Mouse (Mus musculus): ENCODE results near the gene Trim65. TPM values are rescaled to one million over a fixed set of nuclear protein-coding genes. Genes with fewer than 3 reads are reported as not detected.

Trim65 gene
- 1.2 and 1.5 TPM in 2 replicates for polyA plus RNA-seq (2015; fragmentation: Nextera tagmentation; extraction: Ambion mirVana)

- peak within 1 kb of the TSS; percentile 77 for H3K9ac ChIP-seq (ENCODE audit: low read depth, low read length)
- peak within 1 kb of the TSS; percentile 68 for H3K4me3 ChIP-seq (ENCODE audit: low read depth, low read length)
- H3K4me1 ChIP-seq (ENCODE audit: control insufficient read depth, low read depth, low read length), result peaks cover 37% of the 10 kb centered on the region
- ATAC-seq (ENCODE audit: low read depth), result peak; percentile 84
- H3K36me3 ChIP-seq (ENCODE audit: control insufficient read depth, insufficient read depth), result no peaks in the 10 kb centered on the region; the same call in 1 of the 2 replicates
- WGBS (ENCODE audit: insufficient replicate concordance), result under 1% methylated on average over 69 of the region's 69 CpGs
- no peaks in the 10 kb centered on the region for H3K27me3 ChIP-seq (ENCODE audit: control insufficient read depth, insufficient read depth, low read depth, low read length)
- peak within 1 kb of the TSS; percentile 76 for H3K27ac ChIP-seq (ENCODE audit: low read length)
- no peaks in the 10 kb centered on the region for H3K9me3 ChIP-seq (replicated peaks; ENCODE audit: control insufficient read depth, low read length)
- H3K4me2 ChIP-seq (ENCODE audit: low read depth, low read length), result peak within 1 kb of the TSS; percentile 84
Observed at GRCm38 (mm10) chr11:116130488-116131205, at the start of gene Trim65. TSS of gene Trim65 (minus strand) at chr11:116131128.

GRCm38 (mm10) chr11:116178411-116179121 lies 47.6 kb upstream of the Trim65 start:
- Histone ChIP-seq H3K9me3 (replicated peaks; ENCODE audit: control insufficient read depth, low read length) (no peaks in the 10 kb centered on the region), H3K9ac (ENCODE audit: low read depth, low read length) (no peak overlapping the region), H3K27ac (ENCODE audit: low read length) (no peak overlapping the region), H3K36me3 (ENCODE audit: control insufficient read depth, insufficient read depth) (peaks cover 20% of the 10 kb centered on the region), H3K4me3 (ENCODE audit: low read depth, low read length) (no peak overlapping the region), H3K4me1 (ENCODE audit: control insufficient read depth, low read depth, low read length) (no peaks in the 10 kb centered on the region), H3K27me3 (ENCODE audit: control insufficient read depth, insufficient read depth, low read depth, low read length) (no peaks in the 10 kb centered on the region), H3K4me2 (ENCODE audit: low read depth, low read length) (no peak overlapping the region)
- no peak for ATAC-seq (ENCODE audit: low read depth)
- 88% methylated on average over 20 of the region's 20 CpGs for WGBS (ENCODE audit: insufficient replicate concordance)

GRCm38 (mm10) chr11:116176010-116176409 lies 45.1 kb upstream of the Trim65 start:
- H3K4me2 ChIP-seq (ENCODE audit: low read depth, low read length), result no peak overlapping the region
- no peak for ATAC-seq (ENCODE audit: low read depth)
- H3K27me3 ChIP-seq (ENCODE audit: control insufficient read depth, insufficient read depth, low read depth, low read length), result no peaks in the 10 kb centered on the region
- no peak overlapping the region for H3K4me3 ChIP-seq (ENCODE audit: low read depth, low read length)
- no peak overlapping the region for H3K27ac ChIP-seq (ENCODE audit: low read length)
- 77% methylated on average over 7 of the region's 7 CpGs for WGBS (ENCODE audit: insufficient replicate concordance)
- H3K36me3 ChIP-seq (ENCODE audit: control insufficient read depth, insufficient read depth), result peaks cover 30% of the 10 kb centered on the region
- no peaks in the 10 kb centered on the region for H3K9me3 ChIP-seq (replicated peaks; ENCODE audit: control insufficient read depth, low read length)
- H3K9ac ChIP-seq (ENCODE audit: low read depth, low read length), result no peak overlapping the region
- H3K4me1 ChIP-seq (ENCODE audit: control insufficient read depth, low read depth, low read length), result no peaks in the 10 kb centered on the region

- no peaks in the 10 kb centered on the region for H3K9me3 ChIP-seq (replicated peaks; ENCODE audit: control insufficient read depth, low read length)
- 82% methylated on average over 22 of the region's 22 CpGs for WGBS (ENCODE audit: insufficient replicate concordance)
Observed at GRCm38 (mm10) chr11:116174775-116175448, 44.0 kb upstream of the Trim65 start.

GRCm38 (mm10) chr11:116171959-116172358 lies 41.0 kb upstream of the Trim65 start:
- 76% methylated on average over 2 of the region's 2 CpGs for WGBS (ENCODE audit: insufficient replicate concordance)

More at GRCm38 (mm10) chr11:116174775-116175448, 44.0 kb upstream of the Trim65 start:
- no peaks in the 10 kb centered on the region for H3K27me3 ChIP-seq (ENCODE audit: control insufficient read depth, insufficient read depth, low read depth, low read length)
- no peaks in the 10 kb centered on the region; the same call in none of the 2 replicates for H3K4me1 ChIP-seq (ENCODE audit: control insufficient read depth, low read depth, low read length)
- no peak overlapping the region for H3K4me3 ChIP-seq (ENCODE audit: low read depth, low read length)
- no peak for ATAC-seq (ENCODE audit: low read depth)
- no peak overlapping the region for H3K4me2 ChIP-seq (ENCODE audit: low read depth, low read length)
- peaks cover 27% of the 10 kb centered on the region for H3K36me3 ChIP-seq (ENCODE audit: control insufficient read depth, insufficient read depth)
- no peak overlapping the region for H3K9ac ChIP-seq (ENCODE audit: low read depth, low read length)
- no peak overlapping the region for H3K27ac ChIP-seq (ENCODE audit: low read length)

GRCm38 (mm10) chr11:116170003-116170800 lies 39.3 kb upstream of the Trim65 start:
- Histone ChIP-seq H3K27ac (ENCODE audit: low read length) (no peak overlapping the region), H3K9me3 (replicated peaks; ENCODE audit: control insufficient read depth, low read length) (no peaks in the 10 kb centered on the region), H3K4me2 (ENCODE audit: low read depth, low read length) (no peak overlapping the region), H3K36me3 (ENCODE audit: control insufficient read depth, insufficient read depth) (peaks cover 19% of the 10 kb centered on the region), H3K27me3 (ENCODE audit: control insufficient read depth, insufficient read depth, low read depth, low read length) (no peaks in the 10 kb centered on the region), H3K9ac (ENCODE audit: low read depth, low read length) (no peak overlapping the region), H3K4me1 (ENCODE audit: control insufficient read depth, low read depth, low read length) (peaks cover 17% of the 10 kb centered on the region), H3K4me3 (ENCODE audit: low read depth, low read length) (no peak overlapping the region)
- whole genome bisulfite sequencing (ENCODE audit: insufficient replicate concordance), result 64% methylated on average over 5 of the region's 5 CpGs
- ATAC-seq (ENCODE audit: low read depth), result no peak

More at GRCm38 (mm10) chr11:116171959-116172358, 41.0 kb upstream of the Trim65 start:
- H3K4me1 ChIP-seq (ENCODE audit: control insufficient read depth, low read depth, low read length), result peaks cover 10% of the 10 kb centered on the region
- no peak overlapping the region for H3K4me3 ChIP-seq (ENCODE audit: low read depth, low read length)
- no peak overlapping the region for H3K4me2 ChIP-seq (ENCODE audit: low read depth, low read length)
- no peak overlapping the region for H3K27ac ChIP-seq (ENCODE audit: low read length)
- H3K36me3 ChIP-seq (ENCODE audit: control insufficient read depth, insufficient read depth), result peaks cover 19% of the 10 kb centered on the region
- no peak overlapping the region for H3K9ac ChIP-seq (ENCODE audit: low read depth, low read length)
- H3K27me3 ChIP-seq (ENCODE audit: control insufficient read depth, insufficient read depth, low read depth, low read length), result no peaks in the 10 kb centered on the region
- no peaks in the 10 kb centered on the region for H3K9me3 ChIP-seq (replicated peaks; ENCODE audit: control insufficient read depth, low read length)
- no peak for ATAC-seq (ENCODE audit: low read depth)

GRCm38 (mm10) chr11:116169214-116169613 lies 38.3 kb upstream of the Trim65 start:
- WGBS (ENCODE audit: insufficient replicate concordance), result 64% methylated on average over 3 of the region's 3 CpGs
- Histone ChIP-seq H3K9me3 (replicated peaks; ENCODE audit: control insufficient read depth, low read length) (no peaks in the 10 kb centered on the region), H3K4me2 (ENCODE audit: low read depth, low read length) (no peak overlapping the region), H3K36me3 (ENCODE audit: control insufficient read depth, insufficient read depth) (peaks cover 13% of the 10 kb centered on the region), H3K4me1 (ENCODE audit: control insufficient read depth, low read depth, low read length) (peaks cover 17% of the 10 kb centered on the region), H3K27me3 (ENCODE audit: control insufficient read depth, insufficient read depth, low read depth, low read length) (no peaks in the 10 kb centered on the region), H3K4me3 (ENCODE audit: low read depth, low read length) (no peak overlapping the region), H3K27ac (ENCODE audit: low read length) (no peak overlapping the region), H3K9ac (ENCODE audit: low read depth, low read length) (no peak overlapping the region)
- ATAC-seq (ENCODE audit: low read depth), result no peak

- H3K4me2 ChIP-seq (ENCODE audit: low read depth, low read length), result peak within 1 kb of the TSS; percentile 64
- H3K9ac ChIP-seq (ENCODE audit: low read depth, low read length), result peak within 1 kb of the TSS; percentile 81
- under 1% methylated on average over 40 of the region's 40 CpGs for WGBS (ENCODE audit: insufficient replicate concordance)
- H3K4me3 ChIP-seq (ENCODE audit: low read depth, low read length), result peak within 1 kb of the TSS; percentile 76
- no peaks in the 10 kb centered on the region for H3K9me3 ChIP-seq (replicated peaks; ENCODE audit: control insufficient read depth, low read length)
- peaks cover 4% of the 10 kb centered on the region for H3K36me3 ChIP-seq (ENCODE audit: control insufficient read depth, insufficient read depth)
- peak within 1 kb of the TSS; percentile 66 for H3K27ac ChIP-seq (ENCODE audit: low read length)
- peak; percentile 99 for ATAC-seq (ENCODE audit: low read depth)
- peaks cover 17% of the 10 kb centered on the region for H3K4me1 ChIP-seq (ENCODE audit: control insufficient read depth, low read depth, low read length)
- H3K27me3 ChIP-seq (ENCODE audit: control insufficient read depth, insufficient read depth, low read depth, low read length), result no peaks in the 10 kb centered on the region
Observed at GRCm38 (mm10) chr11:116167884-116168439, 37.0 kb upstream of the Trim65 start, which contains the start of gene Fbf1. TSS of gene Fbf1 (minus strand) at chr11:116168166.

All from liver, embryonic 16.5 days (tissue).